Comparison of ENCODE assay signal across 8 mouse cellular contexts in the genomic region with DNA sequence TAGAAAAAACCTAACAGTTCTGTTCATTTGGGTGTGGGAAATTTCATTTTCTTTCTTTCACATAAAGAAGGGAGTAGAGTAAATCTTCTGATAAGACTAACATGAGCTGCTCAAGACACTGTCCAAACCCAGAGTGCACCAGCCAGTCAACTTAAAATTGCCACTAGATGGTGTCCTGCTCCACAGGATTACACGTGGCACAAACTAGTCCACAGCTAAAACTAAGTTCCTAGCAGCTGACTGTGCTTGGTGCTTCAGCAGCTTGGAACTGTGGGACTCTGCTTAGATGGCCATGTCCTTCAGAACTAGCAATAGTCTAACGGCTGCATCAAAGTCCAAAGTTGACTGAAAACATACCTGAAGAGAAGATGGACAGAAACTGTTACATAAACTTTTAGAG. TPM values are rescaled to one million over a fixed set of nuclear protein-coding genes. Genes with fewer than 3 reads are reported as not detected.
A peak's percentile ranks its signal among the peaks of the same experiment; 100 is the strongest.
DNase-seq lines count a peak whose midpoint lies in the region; ATAC-seq and TF ChIP-seq lines count a peak whose summit lies in the region.

No protein-coding gene starts in this region.

- H3K9ac ChIP-seq in ES-Bruce4 (ENCODE audit: low read depth, poor library complexity, severe bottlenecking) = no peak overlapping the region
- no peak overlapping the region for H3K9ac ChIP-seq in forebrain, embryonic 11.5 days (ENCODE audit: low read length)
- no peak overlapping the region for H3K9ac ChIP-seq in heart, embryonic 15.5 days
- no peak overlapping the region for H3K9ac ChIP-seq in liver, embryonic 16.5 days (ENCODE audit: low read depth, low read length)
- H3K9ac ChIP-seq in neural tube, embryonic 14.5 days (replicated peaks; ENCODE audit: low read depth, low read length) = no peak overlapping the region

- peaks cover 3% of the 10 kb centered on the region for H3K4me1 ChIP-seq in ES-Bruce4 (ENCODE audit: control insufficient read depth, insufficient read depth, low read length)
- H3K4me1 ChIP-seq in forebrain, embryonic 11.5 days (replicated peaks; ENCODE audit: control insufficient read depth, insufficient read depth, low read length) = no peaks in the 10 kb centered on the region
- H3K4me1 ChIP-seq in heart, embryonic 15.5 days (replicated peaks) = peaks cover 20% of the 10 kb centered on the region
- no peaks in the 10 kb centered on the region for H3K4me1 ChIP-seq in liver, embryonic 16.5 days (ENCODE audit: control insufficient read depth, low read depth, low read length)
- H3K4me1 ChIP-seq in neural tube, embryonic 14.5 days (ENCODE audit: control insufficient read depth, insufficient read depth, low read length) = no peaks in the 10 kb centered on the region

- H3K4me3 ChIP-seq in ES-Bruce4 (ENCODE audit: low read depth, low read length) = no peak overlapping the region
- no peak overlapping the region for H3K4me3 ChIP-seq in forebrain, embryonic 11.5 days (ENCODE audit: low read depth, low read length)
- H3K4me3 ChIP-seq in heart, embryonic 15.5 days = no peak overlapping the region
- H3K4me3 ChIP-seq in liver, embryonic 16.5 days (ENCODE audit: low read depth, low read length) = no peak overlapping the region
- H3K4me3 ChIP-seq in neural tube, embryonic 14.5 days (ENCODE audit: low read depth, low read length) = no peak overlapping the region

- peak; percentile 42; the same call in 1 of the 2 replicates for ATAC-seq in forebrain, embryonic 11.5 days (replicated peaks; ENCODE audit: low FRiP score)
- ATAC-seq in heart, embryonic 15.5 days (replicated peaks; ENCODE audit: insufficient number of reproducible peaks, insufficient read depth, low FRiP score, low read depth) = peak; percentile 47; the same call in 1 of the 2 replicates
- ATAC-seq in liver, embryonic 16.5 days (ENCODE audit: low read depth) = peak; percentile 63
- peak; percentile 84; the same call in 1 of the 2 replicates for ATAC-seq in neural tube, embryonic 14.5 days (ENCODE audit: low read depth)

- peak; percentile 16 for DNase-seq in brain, embryonic 18.5 days (ENCODE audit: low read depth, low spot score)
- peak; percentile 59 for DNase-seq in forebrain, embryonic 11.5 days (ENCODE audit: low spot score)
- peak; percentile 76 for DNase-seq in kidney, postnatal 25 days
- peak; percentile 50 to 65 for DNase-seq in thymus, postnatal 10 days (ENCODE audit: low spot score in 2 of 2)

- peak; percentile 30 for TF ChIP-seq CTCF in ES-Bruce4 (IDR thresholded peaks at IDR 0.05; ENCODE audit: low read depth, low read length)

- no peaks in the 10 kb centered on the region for H3K27me3 ChIP-seq in ES-Bruce4 (ENCODE audit: control insufficient read depth, insufficient read depth, low read length, poor library complexity, severe bottlenecking)
- H3K27me3 ChIP-seq in forebrain, embryonic 11.5 days (ENCODE audit: control insufficient read depth, insufficient read depth, low read length) = no peaks in the 10 kb centered on the region
- H3K27me3 ChIP-seq in heart, embryonic 15.5 days = no peaks in the 10 kb centered on the region
- H3K27me3 ChIP-seq in liver, embryonic 16.5 days (ENCODE audit: control insufficient read depth, insufficient read depth, low read depth, low read length) = no peaks in the 10 kb centered on the region
- H3K27me3 ChIP-seq in neural tube, embryonic 14.5 days (ENCODE audit: control insufficient read depth, insufficient read depth, low read length) = no peaks in the 10 kb centered on the region

- no peaks in the 10 kb centered on the region for H3K36me3 ChIP-seq in ES-Bruce4 (ENCODE audit: control insufficient read depth, insufficient read depth, low read length, poor library complexity, severe bottlenecking)
- no peaks in the 10 kb centered on the region for H3K36me3 ChIP-seq in forebrain, embryonic 11.5 days (ENCODE audit: control insufficient read depth, insufficient read depth, low read length)
- peaks cover 27% of the 10 kb centered on the region for H3K36me3 ChIP-seq in heart, embryonic 15.5 days
- peaks cover 4% of the 10 kb centered on the region for H3K36me3 ChIP-seq in liver, embryonic 16.5 days (ENCODE audit: control insufficient read depth, insufficient read depth)
- no peaks in the 10 kb centered on the region for H3K36me3 ChIP-seq in neural tube, embryonic 14.5 days (ENCODE audit: control insufficient read depth, insufficient read depth, low read length)

- H3K27ac ChIP-seq in ES-Bruce4 (ENCODE audit: insufficient read depth, low read length) = no peak overlapping the region
- no peak overlapping the region for H3K27ac ChIP-seq in forebrain, embryonic 11.5 days (ENCODE audit: low read depth, low read length)
- peak overlapping the region; percentile 70 for H3K27ac ChIP-seq in heart, embryonic 15.5 days
- no peak overlapping the region for H3K27ac ChIP-seq in liver, embryonic 16.5 days (ENCODE audit: low read length)
- H3K27ac ChIP-seq in neural tube, embryonic 14.5 days (ENCODE audit: low read depth, low read length) = no peak overlapping the region

- no peak for TF ChIP-seq EP300 in ES-Bruce4 (IDR thresholded peaks at IDR 0.05; ENCODE audit: insufficient read depth, low read depth, low read length)

- H3K9me3 ChIP-seq in ES-Bruce4 (replicated peaks; ENCODE audit: control insufficient read depth, insufficient read depth, low read length, poor library complexity, severe bottlenecking) = no peaks in the 10 kb centered on the region
- H3K9me3 ChIP-seq in forebrain, embryonic 11.5 days (ENCODE audit: control insufficient read depth, low read length) = no peaks in the 10 kb centered on the region
- H3K9me3 ChIP-seq in heart, embryonic 15.5 days (replicated peaks) = no peaks in the 10 kb centered on the region
- H3K9me3 ChIP-seq in liver, embryonic 16.5 days (replicated peaks; ENCODE audit: control insufficient read depth, low read length) = no peaks in the 10 kb centered on the region
- H3K9me3 ChIP-seq in neural tube, embryonic 14.5 days (ENCODE audit: control insufficient read depth, low read length) = no peaks in the 10 kb centered on the region

- TF ChIP-seq POLR2A in ES-Bruce4 (IDR thresholded peaks at IDR 0.05; ENCODE audit: insufficient read depth, low read length) = no peak

- 44% methylated on average over 2 of the region's 2 CpGs for WGBS in forebrain, embryonic 11.5 days
- WGBS in heart, embryonic 15.5 days = 19% methylated on average over 2 of the region's 2 CpGs
- WGBS in liver, embryonic 16.5 days (ENCODE audit: insufficient replicate concordance) = 24% methylated on average over 2 of the region's 2 CpGs
- 48% methylated on average over 2 of the region's 2 CpGs for WGBS in neural tube, embryonic 14.5 days

- no peak overlapping the region for H3K4me2 ChIP-seq in forebrain, embryonic 11.5 days (ENCODE audit: low read depth, low read length, severe bottlenecking)
- H3K4me2 ChIP-seq in heart, embryonic 15.5 days = no peak overlapping the region
- H3K4me2 ChIP-seq in liver, embryonic 16.5 days (ENCODE audit: low read depth, low read length) = no peak overlapping the region
- no peak overlapping the region for H3K4me2 ChIP-seq in neural tube, embryonic 14.5 days (ENCODE audit: low read depth, low read length)

RNA-seq across cellular contexts. Expression of a gene that starts 34.0 kb away (rescaled TPM):
- polyA plus RNA-seq in ES-Bruce4 (2011; ENCODE audit: insufficient read depth, insufficient read length, low read depth, missing spikeins) = 0.06 and 0.10 TPM in 2 replicates
- 2.5 and 2.6 TPM in 2 replicates for polyA plus RNA-seq in forebrain, embryonic 11.5 days (2014; fragmentation: Nextera tagmentation; extraction: Ambion mirVana)
- 0.06 and 0.44 TPM in 2 replicates for polyA plus RNA-seq in heart, embryonic 15.5 days (2015; fragmentation: Nextera tagmentation; extraction: Ambion mirVana)
- 0.05 TPM in 1 of 2 replicates, not detected in the other for polyA plus RNA-seq in liver, embryonic 16.5 days (2015; fragmentation: Nextera tagmentation; extraction: Ambion mirVana)
- polyA plus RNA-seq in neural tube, embryonic 14.5 days (2014; fragmentation: Nextera tagmentation; extraction: Ambion mirVana) = 14.0 and 17.3 TPM in 2 replicates

RNA-seq across cellular contexts. Expression of a gene that starts 49.5 kb away (rescaled TPM):
- 20.5 and 22.6 TPM in 2 replicates for polyA plus RNA-seq in ES-Bruce4 (2011; ENCODE audit: insufficient read depth, insufficient read length, low read depth, missing spikeins)
- 9.4 and 12.0 TPM in 2 replicates for polyA plus RNA-seq in forebrain, embryonic 11.5 days (2014; fragmentation: Nextera tagmentation; extraction: Ambion mirVana)
- polyA plus RNA-seq in heart, embryonic 15.5 days (2015; fragmentation: Nextera tagmentation; extraction: Ambion mirVana) = 34.5 and 36.9 TPM in 2 replicates
- polyA plus RNA-seq in liver, embryonic 16.5 days (2015; fragmentation: Nextera tagmentation; extraction: Ambion mirVana) = 7.4 and 7.5 TPM in 2 replicates
- 11.8 and 14.8 TPM in 2 replicates for polyA plus RNA-seq in neural tube, embryonic 14.5 days (2014; fragmentation: Nextera tagmentation; extraction: Ambion mirVana)

Comparison
In these comparisons a context has a peak if more than half of its experiments do, and no peak if none do; other contexts are left out.
1. DNase-seq: peak in every context shown above with its lines; median percentile 76 in kidney, postnatal 25 days; 59 in forebrain, embryonic 11.5 days; 58 in thymus, postnatal 10 days; 16 in brain, embryonic 18.5 days.